Mouse (Mus musculus): ENCODE data around the gene Cxcr2. TPM values are rescaled to one million over a fixed set of nuclear protein-coding genes. Genes with fewer than 3 reads are reported as not detected.

Gene Cxcr2
- polyA plus RNA-seq, 2 experiments, result 0.51 to 0.59 TPM

DNA sequence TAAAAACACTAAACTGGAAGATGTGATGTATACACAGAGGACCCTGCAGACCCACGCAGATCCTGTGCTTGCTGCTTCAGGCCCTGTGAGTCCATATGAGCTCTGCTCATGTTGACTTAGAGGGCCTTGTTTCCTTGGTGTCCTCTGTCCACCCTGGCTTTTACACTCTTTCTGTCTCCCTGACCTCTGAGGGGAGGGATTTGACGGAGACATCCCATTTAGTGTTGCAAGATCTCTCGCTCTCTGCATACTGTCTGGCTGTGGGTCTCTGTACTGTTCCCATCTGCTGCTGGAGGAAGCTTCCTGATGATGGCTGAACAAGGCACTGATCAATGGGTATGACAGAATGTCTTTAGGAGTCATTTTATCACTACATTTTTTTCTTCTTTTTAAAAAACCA, 15.9 kb downstream of the Cxcr2 start:
- DNase-seq (ENCODE audit: low read depth in 3 of 3, low spot score in 3 of 3), result no peak
- TF ChIP-seq EP300 (IDR thresholded peaks at IDR 0.05; ENCODE audit: low read depth) (no peak), CTCF (IDR thresholded peaks at IDR 0.05; ENCODE audit: low read depth) (no peak)
- no peak for ATAC-seq (ENCODE audit: insufficient read depth)
- H3K36me3 ChIP-seq (replicated peaks; ENCODE audit: control insufficient read depth, insufficient read depth, low read depth), result no peaks in the 10 kb centered on the region
- no peaks in the 10 kb centered on the region for H3K9me3 ChIP-seq (ENCODE audit: control insufficient read depth, low read length)
- no peaks in the 10 kb centered on the region for H3K27me3 ChIP-seq (ENCODE audit: control insufficient read depth, insufficient read depth, low read length)
- H3K4me3 ChIP-seq (ENCODE audit: insufficient read depth in 1 of 2, low read depth in 2 of 2, low read length in 2 of 2), result no peak overlapping the region
- 55% methylated on average over 3 of the region's 3 CpGs for WGBS (ENCODE audit: insufficient replicate concordance)
- H3K4me2 ChIP-seq (ENCODE audit: low read depth), result no peak overlapping the region
- H3K27ac ChIP-seq, result no peak overlapping the region
- H3K9ac ChIP-seq (replicated peaks), result no peak overlapping the region
- peaks cover 0 to 7% of the 10 kb centered on the region in 2 experiments; a peak in 2 of 4 replicates for H3K4me1 ChIP-seq (replicated peaks; ENCODE audit: control insufficient read depth in 2 of 2, insufficient read depth in 2 of 2, low read length in 1 of 2)

DNA sequence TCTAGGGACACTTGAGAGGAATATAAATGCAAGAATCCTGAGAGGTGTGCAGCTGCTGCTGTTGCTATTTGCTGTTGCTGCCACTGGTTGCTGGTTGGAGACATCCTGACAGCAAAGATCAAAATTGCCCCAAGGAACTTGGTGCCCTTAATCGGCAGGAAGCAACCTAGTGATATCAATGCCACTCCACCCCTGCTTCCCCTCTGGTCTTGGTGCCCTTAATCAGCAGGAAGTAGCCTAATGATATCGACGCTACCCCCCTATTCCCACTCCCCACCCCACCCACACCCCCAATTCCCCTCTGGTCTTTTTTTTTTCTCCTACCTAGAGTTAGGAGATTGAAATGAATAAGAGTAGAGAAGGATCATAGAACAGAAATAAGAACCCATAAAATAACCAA, 18.9 kb downstream of the Cxcr2 start:
- H3K4me2 ChIP-seq (ENCODE audit: low read depth), result no peak overlapping the region
- no peaks in the 10 kb centered on the region for H3K27me3 ChIP-seq (ENCODE audit: control insufficient read depth, insufficient read depth, low read length)
- no peaks in the 10 kb centered on the region for H3K9me3 ChIP-seq (ENCODE audit: control insufficient read depth, low read length)
- H3K27ac ChIP-seq, result no peak overlapping the region
- DNase-seq (ENCODE audit: low read depth in 3 of 3, low spot score in 3 of 3) (no peak), ATAC-seq (ENCODE audit: insufficient read depth) (no peak)
- 2% methylated on average over 3 of the region's 3 CpGs for WGBS (ENCODE audit: insufficient replicate concordance)
- no peak overlapping the region for H3K9ac ChIP-seq (replicated peaks)
- H3K36me3 ChIP-seq (replicated peaks; ENCODE audit: control insufficient read depth, insufficient read depth, low read depth), result no peaks in the 10 kb centered on the region
- peaks cover 0 to 7% of the 10 kb centered on the region in 2 experiments; a peak in 2 of 4 replicates for H3K4me1 ChIP-seq (replicated peaks; ENCODE audit: control insufficient read depth in 2 of 2, insufficient read depth in 2 of 2, low read length in 1 of 2)
- TF ChIP-seq CTCF (IDR thresholded peaks at IDR 0.05; ENCODE audit: low read depth) (no peak), EP300 (IDR thresholded peaks at IDR 0.05; ENCODE audit: low read depth) (no peak)
- H3K4me3 ChIP-seq (ENCODE audit: insufficient read depth in 1 of 2, low read depth in 2 of 2, low read length in 2 of 2), result no peak overlapping the region

DNA sequence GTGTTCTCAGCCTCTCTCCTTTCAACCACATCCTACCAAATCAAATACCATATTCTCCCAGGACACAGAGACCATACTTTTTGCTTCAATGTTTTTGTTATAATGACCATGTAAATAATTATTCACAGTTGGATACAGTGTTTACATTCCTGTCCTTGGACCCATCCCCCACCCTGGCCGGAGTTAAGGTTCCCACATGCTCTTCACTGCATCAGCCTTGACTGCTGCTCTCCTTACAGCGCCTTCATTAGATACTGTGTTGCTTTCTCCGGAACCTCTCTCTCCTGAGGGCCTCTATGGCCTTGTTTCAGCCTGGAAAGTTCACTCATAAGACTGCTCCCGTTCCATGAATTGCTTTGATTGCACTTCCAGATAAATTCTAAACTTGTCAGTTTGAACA, 21.9 kb downstream of the Cxcr2 start:
- 55% methylated on average over 4 of the region's 4 CpGs for WGBS (ENCODE audit: insufficient replicate concordance)
- no peaks in the 10 kb centered on the region for H3K36me3 ChIP-seq (replicated peaks; ENCODE audit: control insufficient read depth, insufficient read depth, low read depth)
- TF ChIP-seq EP300 (IDR thresholded peaks at IDR 0.05; ENCODE audit: low read depth) (no peak), CTCF (IDR thresholded peaks at IDR 0.05; ENCODE audit: low read depth) (no peak)
- no peak overlapping the region for H3K27ac ChIP-seq
- H3K4me2 ChIP-seq (ENCODE audit: low read depth), result no peak overlapping the region
- H3K9ac ChIP-seq (replicated peaks), result no peak overlapping the region
- DNase-seq (ENCODE audit: low read depth in 3 of 3, low spot score in 3 of 3) (no peak), ATAC-seq (ENCODE audit: insufficient read depth) (no peak)
- peaks cover 0 to 3% of the 10 kb centered on the region in 2 experiments; a peak in 1 of 4 replicates for H3K4me1 ChIP-seq (replicated peaks; ENCODE audit: control insufficient read depth in 2 of 2, insufficient read depth in 2 of 2, low read length in 1 of 2)
- H3K9me3 ChIP-seq (ENCODE audit: control insufficient read depth, low read length), result no peaks in the 10 kb centered on the region
- H3K27me3 ChIP-seq (ENCODE audit: control insufficient read depth, insufficient read depth, low read length), result no peaks in the 10 kb centered on the region
- H3K4me3 ChIP-seq (ENCODE audit: insufficient read depth in 1 of 2, low read depth in 2 of 2, low read length in 2 of 2), result no peak overlapping the region

DNA sequence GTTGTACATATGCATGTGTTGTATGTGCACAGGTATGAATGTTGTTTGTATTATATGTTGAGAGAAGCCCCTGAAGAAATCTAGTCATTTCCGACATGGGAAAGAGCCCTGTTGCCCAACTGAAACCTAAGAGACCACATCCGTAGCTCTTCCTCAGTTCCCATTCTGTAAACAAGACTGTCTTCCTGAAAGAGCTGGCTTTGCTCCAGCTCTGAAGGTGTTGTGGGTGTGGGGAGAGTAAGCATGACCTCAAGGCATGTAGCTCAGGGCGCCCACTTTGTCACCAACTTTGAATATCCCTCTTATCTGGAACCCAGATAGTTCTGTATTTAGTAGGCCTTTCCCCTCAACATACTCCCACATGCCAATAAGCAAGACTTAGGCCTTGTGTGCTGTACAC, 24.8 kb downstream of the Cxcr2 start:
- Histone ChIP-seq H3K4me3 (ENCODE audit: insufficient read depth in 1 of 2, low read depth in 2 of 2, low read length in 2 of 2) (no peak overlapping the region), H3K9me3 (ENCODE audit: control insufficient read depth, low read length) (no peaks in the 10 kb centered on the region), H3K9ac (replicated peaks) (no peak overlapping the region), H3K4me1 (replicated peaks; ENCODE audit: control insufficient read depth in 2 of 2, insufficient read depth in 2 of 2, low read length in 1 of 2) (no peaks in the 10 kb centered on the region; a peak in 1 of 4 replicates), H3K27me3 (ENCODE audit: control insufficient read depth, insufficient read depth, low read length) (no peaks in the 10 kb centered on the region), H3K27ac (no peak overlapping the region), H3K36me3 (replicated peaks; ENCODE audit: control insufficient read depth, insufficient read depth, low read depth) (no peaks in the 10 kb centered on the region), H3K4me2 (ENCODE audit: low read depth) (no peak overlapping the region)
- DNase-seq (ENCODE audit: low read depth in 3 of 3, low spot score in 3 of 3), result no peak
- no peak for ATAC-seq (ENCODE audit: insufficient read depth)
- WGBS (ENCODE audit: insufficient replicate concordance), result 37% methylated on average over 3 of the region's 3 CpGs
- TF ChIP-seq CTCF (IDR thresholded peaks at IDR 0.05; ENCODE audit: low read depth) (no peak), EP300 (IDR thresholded peaks at IDR 0.05; ENCODE audit: low read depth) (no peak)

DNA sequence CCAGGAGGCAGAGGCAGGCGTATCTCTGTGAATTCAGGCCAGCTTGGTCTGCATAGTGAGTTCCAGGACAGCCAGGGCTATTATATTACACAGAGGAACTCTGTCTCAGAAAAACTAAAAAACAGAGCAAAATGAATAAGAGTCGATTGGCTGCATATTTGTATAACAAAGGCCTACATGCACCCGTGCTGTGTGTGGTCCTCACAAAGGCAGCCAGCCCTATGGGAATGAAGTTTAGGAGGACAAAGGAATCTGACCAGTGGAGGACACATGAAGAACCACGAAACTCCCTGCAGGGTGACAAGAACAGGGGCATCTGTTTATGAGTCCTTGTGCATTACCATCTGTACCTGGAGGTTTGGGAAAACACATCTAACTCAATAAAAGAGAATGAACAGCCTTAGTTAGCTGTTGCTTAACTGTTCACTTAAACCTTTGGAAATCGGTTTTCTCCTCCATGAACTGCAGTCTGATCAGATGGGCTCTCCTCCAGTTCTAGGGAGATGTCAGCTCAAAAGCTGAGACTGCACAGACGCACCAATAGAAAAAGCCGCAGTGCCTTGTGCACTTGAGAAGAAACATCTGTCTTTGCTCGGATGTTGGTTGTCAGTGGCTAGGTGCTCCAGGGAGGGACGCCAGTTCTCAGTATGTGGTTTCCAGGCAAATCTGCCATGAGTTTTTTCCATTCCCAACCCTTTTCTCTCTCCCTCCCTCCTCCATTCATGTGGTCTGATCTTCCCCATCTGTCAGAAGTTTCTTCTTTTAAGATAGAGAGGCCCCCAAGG, 26.0 kb downstream of the Cxcr2 start:
- Histone ChIP-seq H3K27ac (no peak overlapping the region), H3K9ac (replicated peaks) (no peak overlapping the region), H3K27me3 (ENCODE audit: control insufficient read depth, insufficient read depth, low read length) (no peaks in the 10 kb centered on the region), H3K4me2 (ENCODE audit: low read depth) (no peak overlapping the region), H3K4me1 (replicated peaks; ENCODE audit: control insufficient read depth in 2 of 2, insufficient read depth in 2 of 2, low read length in 1 of 2) (no peaks in the 10 kb centered on the region; a peak in 1 of 4 replicates), H3K4me3 (ENCODE audit: insufficient read depth in 1 of 2, low read depth in 2 of 2, low read length in 2 of 2) (no peak overlapping the region), H3K36me3 (replicated peaks; ENCODE audit: control insufficient read depth, insufficient read depth, low read depth) (no peaks in the 10 kb centered on the region), H3K9me3 (ENCODE audit: control insufficient read depth, low read length) (no peaks in the 10 kb centered on the region)
- no peak for DNase-seq (ENCODE audit: low read depth in 3 of 3, low spot score in 3 of 3)
- 49% methylated on average over 9 of the region's 9 CpGs for WGBS (ENCODE audit: insufficient replicate concordance)
- TF ChIP-seq CTCF (IDR thresholded peaks at IDR 0.05; ENCODE audit: low read depth) (no peak), EP300 (IDR thresholded peaks at IDR 0.05; ENCODE audit: low read depth) (no peak)
- ATAC-seq (ENCODE audit: insufficient read depth), result no peak
